Mouse (Mus musculus): ENCODE measurements at regions not wholly inside any gene's neighbourhood (a gene's known extent, or its start where the extent isn't known, plus 50 kb on each side); places are given as distances from the start of the nearest gene placed in this dataset.

- no peaks in the 10 kb centered on the region for H3K27me3 ChIP-seq (ENCODE audit: control insufficient read depth, insufficient read depth, low read depth, low read length)
- no peaks in the 10 kb centered on the region for H3K4me1 ChIP-seq (ENCODE audit: control insufficient read depth, low read depth, low read length)
- H3K4me2 ChIP-seq (ENCODE audit: low read depth, low read length) = no peak overlapping the region
- 54% methylated on average over 8 of the region's 8 CpGs for WGBS (ENCODE audit: insufficient replicate concordance)
- no peaks in the 10 kb centered on the region for H3K9me3 ChIP-seq (replicated peaks; ENCODE audit: control insufficient read depth, low read length)
- no peak overlapping the region for H3K9ac ChIP-seq (ENCODE audit: low read depth, low read length)
- no peak overlapping the region for H3K4me3 ChIP-seq (ENCODE audit: low read depth, low read length)
- H3K36me3 ChIP-seq (ENCODE audit: control insufficient read depth, insufficient read depth) = no peaks in the 10 kb centered on the region
- H3K27ac ChIP-seq (ENCODE audit: low read length) = no peak overlapping the region
- ATAC-seq (ENCODE audit: low read depth) = no peak
Measured at GRCm38 (mm10) chr15:86814808-86815421, 600.7 kb downstream of the Tbc1d22a start.

GRCm38 (mm10) chr15:86835996-86836395, 621.7 kb downstream of the Tbc1d22a start:
- Histone ChIP-seq H3K36me3 (ENCODE audit: control insufficient read depth, insufficient read depth) (no peaks in the 10 kb centered on the region), H3K9me3 (replicated peaks; ENCODE audit: control insufficient read depth, low read length) (no peaks in the 10 kb centered on the region), H3K4me2 (ENCODE audit: low read depth, low read length) (no peak overlapping the region), H3K27me3 (ENCODE audit: control insufficient read depth, insufficient read depth, low read depth, low read length) (no peaks in the 10 kb centered on the region), H3K4me3 (ENCODE audit: low read depth, low read length) (no peak overlapping the region), H3K4me1 (ENCODE audit: control insufficient read depth, low read depth, low read length) (no peaks in the 10 kb centered on the region), H3K9ac (ENCODE audit: low read depth, low read length) (no peak overlapping the region), H3K27ac (ENCODE audit: low read length) (no peak overlapping the region)
- 59% methylated on average over 6 of the region's 6 CpGs for WGBS (ENCODE audit: insufficient replicate concordance)
- ATAC-seq (ENCODE audit: low read depth) = no peak

GRCm38 (mm10) chr15:86852161-86852870, 638.1 kb downstream of the Tbc1d22a start:
- Histone ChIP-seq H3K4me1 (ENCODE audit: control insufficient read depth, low read depth, low read length) (no peaks in the 10 kb centered on the region), H3K4me2 (ENCODE audit: low read depth, low read length) (no peak overlapping the region), H3K27me3 (ENCODE audit: control insufficient read depth, insufficient read depth, low read depth, low read length) (no peaks in the 10 kb centered on the region), H3K9me3 (replicated peaks; ENCODE audit: control insufficient read depth, low read length) (no peaks in the 10 kb centered on the region; the same call in 1 of the 2 replicates), H3K9ac (ENCODE audit: low read depth, low read length) (no peak overlapping the region), H3K36me3 (ENCODE audit: control insufficient read depth, insufficient read depth) (no peaks in the 10 kb centered on the region), H3K4me3 (ENCODE audit: low read depth, low read length) (no peak overlapping the region), H3K27ac (ENCODE audit: low read length) (no peak overlapping the region)
- no peak for ATAC-seq (ENCODE audit: low read depth)
- 36% methylated on average over 11 of the region's 11 CpGs for WGBS (ENCODE audit: insufficient replicate concordance)

DNA sequence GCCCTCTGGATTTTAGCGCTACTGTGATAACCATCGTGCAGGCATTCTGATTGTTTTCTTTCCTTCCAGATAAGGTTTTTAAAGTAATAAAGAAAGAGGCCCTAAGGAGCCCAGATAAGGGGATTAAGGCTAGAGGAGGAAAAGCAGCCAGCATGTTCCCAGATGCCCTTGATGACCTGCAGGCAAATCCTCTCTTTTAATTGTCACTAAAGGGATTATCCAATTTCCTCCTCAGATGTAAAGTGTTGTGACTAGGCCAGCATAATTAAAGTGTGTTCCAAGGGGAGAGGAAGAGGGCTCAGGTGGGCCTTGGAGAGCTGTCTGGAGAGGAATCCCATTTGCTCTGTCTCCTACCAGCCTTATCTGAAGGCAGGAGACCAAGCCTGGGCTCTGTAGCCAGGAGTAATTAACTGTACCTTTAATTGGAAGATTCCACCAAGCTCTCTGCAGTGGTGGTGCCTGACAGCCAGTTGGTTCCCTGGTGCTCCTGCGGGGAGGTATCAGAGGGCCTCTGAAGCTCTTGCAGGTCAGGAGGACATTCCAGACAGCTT, 644.2 kb downstream of the Tbc1d22a start:
- Histone ChIP-seq H3K9ac (ENCODE audit: low read depth, low read length) (no peak overlapping the region), H3K4me3 (ENCODE audit: low read depth, low read length) (no peak overlapping the region), H3K4me1 (ENCODE audit: control insufficient read depth, low read depth, low read length) (no peaks in the 10 kb centered on the region), H3K27me3 (ENCODE audit: control insufficient read depth, insufficient read depth, low read depth, low read length) (no peaks in the 10 kb centered on the region), H3K9me3 (replicated peaks; ENCODE audit: control insufficient read depth, low read length) (no peaks in the 10 kb centered on the region), H3K4me2 (ENCODE audit: low read depth, low read length) (no peak overlapping the region), H3K36me3 (ENCODE audit: control insufficient read depth, insufficient read depth) (no peaks in the 10 kb centered on the region), H3K27ac (ENCODE audit: low read length) (no peak overlapping the region)
- 8% methylated on average over 3 of the region's 3 CpGs for WGBS (ENCODE audit: insufficient replicate concordance)
- ATAC-seq (ENCODE audit: low read depth) = no peak

GRCm38 (mm10) chr15:86875721-86876309, 661.6 kb downstream of the Tbc1d22a start:
- ATAC-seq (ENCODE audit: low read depth) = no peak
- Histone ChIP-seq H3K36me3 (ENCODE audit: control insufficient read depth, insufficient read depth) (no peaks in the 10 kb centered on the region), H3K4me1 (ENCODE audit: control insufficient read depth, low read depth, low read length) (no peaks in the 10 kb centered on the region), H3K4me3 (ENCODE audit: low read depth, low read length) (no peak overlapping the region), H3K9ac (ENCODE audit: low read depth, low read length) (no peak overlapping the region), H3K9me3 (replicated peaks; ENCODE audit: control insufficient read depth, low read length) (no peaks in the 10 kb centered on the region), H3K27me3 (ENCODE audit: control insufficient read depth, insufficient read depth, low read depth, low read length) (no peaks in the 10 kb centered on the region), H3K4me2 (ENCODE audit: low read depth, low read length) (no peak overlapping the region), H3K27ac (ENCODE audit: low read length) (no peak overlapping the region)
- 14% methylated on average over 7 of the region's 7 CpGs for WGBS (ENCODE audit: insufficient replicate concordance)

- Histone ChIP-seq H3K27ac (ENCODE audit: low read length) (no peak overlapping the region), H3K9me3 (replicated peaks; ENCODE audit: control insufficient read depth, low read length) (no peaks in the 10 kb centered on the region; the same call in 1 of the 2 replicates), H3K36me3 (ENCODE audit: control insufficient read depth, insufficient read depth) (no peaks in the 10 kb centered on the region), H3K4me3 (ENCODE audit: low read depth, low read length) (no peak overlapping the region), H3K9ac (ENCODE audit: low read depth, low read length) (no peak overlapping the region), H3K4me2 (ENCODE audit: low read depth, low read length) (no peak overlapping the region), H3K27me3 (ENCODE audit: control insufficient read depth, insufficient read depth, low read depth, low read length) (no peaks in the 10 kb centered on the region), H3K4me1 (ENCODE audit: control insufficient read depth, low read depth, low read length) (no peaks in the 10 kb centered on the region)
- ATAC-seq (ENCODE audit: low read depth) = no peak
- 50% methylated on average over 6 of the region's 6 CpGs for WGBS (ENCODE audit: insufficient replicate concordance)
Measured at GRCm38 (mm10) chr15:86896974-86897373, 647.1 kb upstream of the Fam19a5 start.

GRCm38 (mm10) chr15:86899961-86900360, 644.1 kb upstream of the Fam19a5 start:
- ATAC-seq (ENCODE audit: low read depth) = no peak
- no peaks in the 10 kb centered on the region; the same call in 1 of the 2 replicates for H3K9me3 ChIP-seq (replicated peaks; ENCODE audit: control insufficient read depth, low read length)
- no peak overlapping the region for H3K9ac ChIP-seq (ENCODE audit: low read depth, low read length)
- 44% methylated on average over 1 of the region's 1 CpGs for WGBS (ENCODE audit: insufficient replicate concordance)
- no peaks in the 10 kb centered on the region for H3K27me3 ChIP-seq (ENCODE audit: control insufficient read depth, insufficient read depth, low read depth, low read length)
- H3K36me3 ChIP-seq (ENCODE audit: control insufficient read depth, insufficient read depth) = no peaks in the 10 kb centered on the region
- no peak overlapping the region for H3K4me2 ChIP-seq (ENCODE audit: low read depth, low read length)
- no peak overlapping the region for H3K27ac ChIP-seq (ENCODE audit: low read length)
- no peaks in the 10 kb centered on the region for H3K4me1 ChIP-seq (ENCODE audit: control insufficient read depth, low read depth, low read length)
- H3K4me3 ChIP-seq (ENCODE audit: low read depth, low read length) = no peak overlapping the region

DNA sequence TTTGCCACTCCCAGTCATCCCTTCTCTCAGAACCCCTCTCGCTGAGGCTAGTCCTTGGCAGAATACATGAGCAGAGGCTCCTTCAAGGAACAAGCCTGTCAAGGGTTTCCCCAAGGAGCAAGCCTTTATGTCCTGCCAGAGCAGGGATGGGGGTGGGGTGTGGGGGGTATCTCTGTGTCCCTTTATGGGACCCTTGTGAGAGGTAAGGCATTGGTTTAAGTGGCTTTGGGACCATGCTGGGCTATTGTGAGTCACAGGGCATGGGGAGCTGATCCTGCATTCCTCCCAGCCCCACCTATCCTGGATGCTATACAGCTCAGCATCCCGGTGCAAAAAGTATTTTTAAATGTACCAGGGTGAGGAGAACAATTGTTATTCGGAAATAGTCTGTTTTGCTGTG, 641.1 kb upstream of the Fam19a5 start:
- no peaks in the 10 kb centered on the region; the same call in 1 of the 2 replicates for H3K9me3 ChIP-seq (replicated peaks; ENCODE audit: control insufficient read depth, low read length)
- no peak overlapping the region for H3K27ac ChIP-seq (ENCODE audit: low read length)
- 20% methylated on average over 3 of the region's 3 CpGs for WGBS (ENCODE audit: insufficient replicate concordance)
- no peak for ATAC-seq (ENCODE audit: low read depth)
- no peak overlapping the region for H3K4me2 ChIP-seq (ENCODE audit: low read depth, low read length)
- H3K9ac ChIP-seq (ENCODE audit: low read depth, low read length) = no peak overlapping the region
- H3K4me3 ChIP-seq (ENCODE audit: low read depth, low read length) = no peak overlapping the region
- H3K4me1 ChIP-seq (ENCODE audit: control insufficient read depth, low read depth, low read length) = no peaks in the 10 kb centered on the region
- H3K27me3 ChIP-seq (ENCODE audit: control insufficient read depth, insufficient read depth, low read depth, low read length) = no peaks in the 10 kb centered on the region
- no peaks in the 10 kb centered on the region for H3K36me3 ChIP-seq (ENCODE audit: control insufficient read depth, insufficient read depth)

- no peaks in the 10 kb centered on the region for H3K4me1 ChIP-seq (ENCODE audit: control insufficient read depth, low read depth, low read length)
- no peaks in the 10 kb centered on the region for H3K9me3 ChIP-seq (replicated peaks; ENCODE audit: control insufficient read depth, low read length)
- no peaks in the 10 kb centered on the region for H3K36me3 ChIP-seq (ENCODE audit: control insufficient read depth, insufficient read depth)
- 66% methylated on average over 3 of the region's 3 CpGs for WGBS (ENCODE audit: insufficient replicate concordance)
- no peak overlapping the region for H3K4me2 ChIP-seq (ENCODE audit: low read depth, low read length)
- no peak overlapping the region for H3K9ac ChIP-seq (ENCODE audit: low read depth, low read length)
- no peak overlapping the region for H3K4me3 ChIP-seq (ENCODE audit: low read depth, low read length)
- H3K27me3 ChIP-seq (ENCODE audit: control insufficient read depth, insufficient read depth, low read depth, low read length) = no peaks in the 10 kb centered on the region
- ATAC-seq (ENCODE audit: low read depth) = no peak
- H3K27ac ChIP-seq (ENCODE audit: low read length) = no peak overlapping the region
Measured at GRCm38 (mm10) chr15:86913276-86913675, 630.8 kb upstream of the Fam19a5 start.

Data from liver, embryonic 16.5 days (tissue).